Mouse (Mus musculus) small intestine, adult 2 months (tissue): ENCODE measurements around the gene Dll4. TPM values are rescaled to one million over a fixed set of nuclear protein-coding genes. Genes with fewer than 3 reads are reported as not detected.

Experiments used
- H3K27ac ChIP-seq: fragments of 200-500 bp; 2 replicates; pipeline ENCODE4 v1.5.1; 2012; ENCODE audit warnings: low read depth, low read length, control low read depth, inconsistent platforms; ENCODE audit not compliant: insufficient read depth
- H3K27me3 ChIP-seq: fragments of 200-500 bp; 2 replicates; pipeline ENCODE4 v1.6.1; 2012; ENCODE audit warnings: mild to moderate bottlenecking, moderate library complexity, low read length, inconsistent platforms; ENCODE audit not compliant: control insufficient read depth, insufficient read depth
- H3K36me3 ChIP-seq: fragments of 200-500 bp; 2 replicates; pipeline ENCODE4 v1.6.1; 2012; ENCODE audit warnings: mild to moderate bottlenecking, low read length, control low read depth, inconsistent platforms; ENCODE audit not compliant: control insufficient read depth, insufficient read depth
- H3K4me1 ChIP-seq: fragments of 200-500 bp; 2 replicates; pipeline ENCODE4 v1.6.1; 2012; ENCODE audit warnings: low read length, inconsistent platforms, mixed read lengths; ENCODE audit not compliant: control insufficient read depth, insufficient read depth, insufficient read length
- H3K4me3 ChIP-seq: fragments of 200-500 bp; 2 replicates; pipeline ENCODE4 v1.5.1; 2012; ENCODE audit warnings: low read depth, mild to moderate bottlenecking, control low read depth, inconsistent platforms, low read length, moderate library complexity
- CTCF ChIP-seq: fragments of 200-500 bp; IDR thresholded peaks from 2 replicates; pipeline ENCODE4 v1.5.1; 2012; ENCODE audit warnings: low read depth, mild to moderate bottlenecking, control low read depth, inconsistent platforms, low read length, moderate library complexity, mixed read lengths; ENCODE audit not compliant: insufficient replicate concordance, insufficient read length; ENCODE audit errors: extremely low read depth
- POLR2A ChIP-seq: fragments of 200-500 bp; IDR thresholded peaks from 2 replicates; pipeline ENCODE4 v1.6.1; 2012; ENCODE audit warnings: low read depth, mild to moderate bottlenecking, control low read depth, inconsistent platforms, low read length, moderate library complexity
- WGBS: fragments of 180-500 bp; shearing (Covaris S2); methylation state at CpG from one replicate; pipeline ENCODE4 v1.1.7; 2018; 5-methylcytosine and 5-hydroxymethylcytosine counted together
- polyA plus RNA-seq: library from polyadenylated mRNA; depleted of rRNA; stranded (reverse); fragments of >200 nt; gene quantifications from 2 replicates; pipeline ENCODE4 v1.2.3, GENCODE M21; 2012

Dll4 gene
- polyA plus RNA-seq, 1 experiment = 22.1 TPM

GRCm38 (mm10) chr2:119328546-119328945 lies 3.0 kb downstream of the Dll4 start:
- Histone ChIP-seq H3K27me3 (no peaks in the 10 kb centered on the region), H3K4me3 (peak overlapping the region; percentile 34; the same call in 1 of the 2 replicates), H3K36me3 (peaks cover 18% of the 10 kb centered on the region), H3K4me1 (peaks cover 12% of the 10 kb centered on the region), H3K27ac (peak overlapping the region; percentile 22; the same call in 1 of the 2 replicates)
- TF ChIP-seq CTCF (no peak), POLR2A (no peak)
- WGBS = 47% methylated on average over 5 of the region's 5 CpGs

- H3K4me3 ChIP-seq = no peak overlapping the region
- no peak for TF ChIP-seq POLR2A
- no peak for TF ChIP-seq CTCF
- peak overlapping the region; percentile 44; the same call in 1 of the 2 replicates for H3K27ac ChIP-seq
- no peaks in the 10 kb centered on the region for H3K27me3 ChIP-seq
- H3K36me3 ChIP-seq = peaks cover 18% of the 10 kb centered on the region
- peaks cover 6% of the 10 kb centered on the region for H3K4me1 ChIP-seq
- 35% methylated on average over 3 of the region's 3 CpGs for WGBS
These were observed 3.7 kb downstream of the Dll4 start for GRCm38 (mm10) chr2:119329123-119329817.

GRCm38 (mm10) chr2:119330795-119331194 lies 5.2 kb downstream of the Dll4 start:
- H3K27ac ChIP-seq = no peak overlapping the region
- H3K36me3 ChIP-seq = peaks cover 23% of the 10 kb centered on the region
- TF ChIP-seq POLR2A (no peak), CTCF (no peak)
- H3K4me3 ChIP-seq = no peak overlapping the region
- H3K4me1 ChIP-seq = 0 out of 2 replicates have a peak, but pooled peaks cover 2% of the 10 kb centered on the region
- WGBS = 93% methylated on average over 8 of the region's 8 CpGs
- H3K27me3 ChIP-seq = no peaks in the 10 kb centered on the region

GRCm38 (mm10) chr2:119332177-119332661 lies 6.6 kb downstream of the Dll4 start:
- no peak overlapping the region; the same call in 1 of the 2 replicates for H3K4me3 ChIP-seq
- 0 out of 2 replicates have a peak, but pooled peaks cover 2% of the 10 kb centered on the region for H3K4me1 ChIP-seq
- TF ChIP-seq CTCF = no peak
- TF ChIP-seq POLR2A = no peak
- WGBS = 85% methylated on average over 24 of the region's 24 CpGs
- H3K27ac ChIP-seq = no peak overlapping the region
- no peaks in the 10 kb centered on the region for H3K27me3 ChIP-seq
- H3K36me3 ChIP-seq = peaks cover 23% of the 10 kb centered on the region

GRCm38 (mm10) chr2:119334135-119334534 lies 8.6 kb downstream of the Dll4 start:
- no peaks in the 10 kb centered on the region for H3K27me3 ChIP-seq
- no peak overlapping the region for H3K27ac ChIP-seq
- H3K36me3 ChIP-seq = peaks cover 23% of the 10 kb centered on the region
- WGBS = 39% methylated on average over 1 of the region's 1 CpGs
- no peak overlapping the region for H3K4me3 ChIP-seq
- no peak for TF ChIP-seq POLR2A
- no peak for TF ChIP-seq CTCF
- peaks cover 3% of the 10 kb centered on the region for H3K4me1 ChIP-seq

- 95% methylated on average over 7 of the region's 7 CpGs for WGBS
- TF ChIP-seq CTCF (no peak), POLR2A (no peak)
- Histone ChIP-seq H3K27ac (no peak overlapping the region), H3K36me3 (peaks cover 23% of the 10 kb centered on the region), H3K4me3 (no peak overlapping the region), H3K27me3 (no peaks in the 10 kb centered on the region), H3K4me1 (peaks cover 3% of the 10 kb centered on the region)
These were observed 9.5 kb downstream of the Dll4 start for GRCm38 (mm10) chr2:119334964-119335525.

- H3K4me3 ChIP-seq = no peak overlapping the region
- H3K36me3 ChIP-seq = peaks cover 21% of the 10 kb centered on the region
- H3K27ac ChIP-seq = 0 out of 2 replicates have a peak overlapping the region, but pooled peaks have one; percentile 51
- no peaks in the 10 kb centered on the region for H3K27me3 ChIP-seq
- TF ChIP-seq POLR2A (no peak), CTCF (no peak)
- WGBS = 93% methylated on average over 1 of the region's 1 CpGs
- H3K4me1 ChIP-seq = peaks cover 3% of the 10 kb centered on the region
These were observed 10.0 kb downstream of the Dll4 start for GRCm38 (mm10) chr2:119335535-119335934.
